Mouse (Mus musculus) intestine, embryonic 15.5 days (tissue): ENCODE results near the gene Gm4858. TPM values are rescaled to one million over a fixed set of nuclear protein-coding genes. Genes with fewer than 3 reads are reported as not detected.

Source experiments
- ATAC-seq: fragments of 200-750 bp; cut with Nextera tagmentation; 2 replicates; pipeline ENCODE4 v1.8.0; 2017; ENCODE audit warnings: moderate TSS enrichment, moderate library complexity
- H3K27ac ChIP-seq: fragments of 300-500 bp; sonication (generic); 2 replicates; pipeline ENCODE4 v1.5.1; 2015; ENCODE audit warnings: mild to moderate bottlenecking, inconsistent platforms
- H3K27me3 ChIP-seq: fragments of 300-500 bp; sonication (generic); replicated peaks from 2 replicates; pipeline ENCODE4 v1.6.1; 2015; ENCODE audit warnings: inconsistent platforms
- H3K36me3 ChIP-seq: fragments of 300-500 bp; sonication (generic); 2 replicates; pipeline ENCODE4 v1.6.1; 2015; ENCODE audit warnings: inconsistent platforms
- H3K4me1 ChIP-seq: fragments of 300-500 bp; sonication (generic); replicated peaks from 2 replicates; pipeline ENCODE4 v1.6.1; 2015; ENCODE audit warnings: inconsistent platforms
- H3K4me2 ChIP-seq: fragments of 300-500 bp; sonication (generic); replicated peaks from 2 replicates; pipeline ENCODE4 v1.6.1; 2015; ENCODE audit warnings: mild to moderate bottlenecking, inconsistent platforms
- H3K4me3 ChIP-seq: fragments of 300-500 bp; sonication (generic); replicated peaks from 2 replicates; pipeline ENCODE4 v1.5.1; 2015; ENCODE audit warnings: inconsistent platforms
- H3K9ac ChIP-seq: fragments of 300-500 bp; sonication (generic); 2 replicates; pipeline ENCODE4 v1.6.1; 2015; ENCODE audit warnings: inconsistent platforms
- H3K9me3 ChIP-seq: fragments of 300-500 bp; sonication (generic); 2 replicates; pipeline ENCODE4 v1.6.1; 2016; ENCODE audit warnings: inconsistent platforms
- WGBS: fragments of 180-500 bp; shearing (Covaris S2); methylation state at CpG from one replicate; pipeline ENCODE4 v1.1.7; 2015; 5-methylcytosine and 5-hydroxymethylcytosine counted together
- polyA plus RNA-seq: library from polyadenylated mRNA; unstranded; fragments of >200 nt; fragmentation: Nextera tagmentation; extraction: Ambion mirVana; gene quantifications from 2 replicates; pipeline ENCODE4 v1.2.1, GENCODE M21; 2015

Gm4858 gene
- polyA plus RNA-seq, 1 experiment from 2014 or later, result not detected

DNA sequence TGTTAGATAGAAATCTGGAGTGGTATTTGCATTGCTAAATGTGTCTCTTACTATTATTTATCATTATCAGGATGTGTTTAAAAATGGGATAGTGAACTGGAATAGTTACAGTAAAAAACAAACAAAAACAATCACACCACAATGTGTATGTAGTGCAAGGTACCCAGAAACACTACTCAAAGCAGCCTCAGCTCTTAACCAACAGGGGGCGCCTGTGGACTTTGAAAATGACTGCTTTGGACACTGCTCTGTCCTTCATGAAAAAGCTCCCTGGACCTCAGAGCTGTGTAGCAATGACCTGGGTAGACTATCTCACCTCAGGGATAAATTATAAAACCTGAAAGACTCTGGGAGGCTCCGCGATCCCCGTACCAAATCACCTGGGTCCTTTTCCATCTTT lies 50.5 kb downstream of the Gm4858 start:
- H3K4me2 ChIP-seq, result no peak overlapping the region
- WGBS, result 42% methylated on average over 4 of the region's 4 CpGs
- no peaks in the 10 kb centered on the region for H3K9me3 ChIP-seq
- no peak overlapping the region for H3K27ac ChIP-seq
- no peak for ATAC-seq
- no peak overlapping the region for H3K4me3 ChIP-seq
- no peak overlapping the region for H3K9ac ChIP-seq
- H3K36me3 ChIP-seq, result no peaks in the 10 kb centered on the region
- H3K27me3 ChIP-seq, result no peaks in the 10 kb centered on the region
- H3K4me1 ChIP-seq, result no peaks in the 10 kb centered on the region

Other genes starting within 250 kb of the Gm4858 start
- gene Kprp, start 241.6 kb upstream of the Gm4858 start, polyA plus RNA-seq, result not detected in 2 replicates
- not detected in 2 replicates for gene Lce1l, start 217.5 kb upstream of the Gm4858 start, polyA plus RNA-seq
- gene 2310050C09Rik, start 198.6 kb upstream of the Gm4858 start, polyA plus RNA-seq, result not detected in 2 replicates
- gene Lce3a, start 142.6 kb upstream of the Gm4858 start, polyA plus RNA-seq, result not detected in 2 replicates
- gene Lce3b, start 135.8 kb upstream of the Gm4858 start, polyA plus RNA-seq, result not detected in 2 replicates
- not detected in 2 replicates for gene Lce3c, start 124.3 kb upstream of the Gm4858 start, polyA plus RNA-seq
- not detected in 2 replicates for gene Lce3d, start 111.4 kb upstream of the Gm4858 start, polyA plus RNA-seq
- gene Lce3e, start 101.8 kb upstream of the Gm4858 start, polyA plus RNA-seq, result not detected in 2 replicates
- gene Lce3f, start 76.6 kb upstream of the Gm4858 start, polyA plus RNA-seq, result not detected in 2 replicates
- gene Crct1, start 53.1 kb upstream of the Gm4858 start, polyA plus RNA-seq, result not detected in 2 replicates
- not detected in 2 replicates for gene Lce1m, start 49.8 kb upstream of the Gm4858 start, polyA plus RNA-seq
- gene Crnn, start 76.0 kb downstream of the Gm4858 start, polyA plus RNA-seq, result not detected in 2 replicates
- gene Flg2, start 128.5 kb downstream of the Gm4858 start, polyA plus RNA-seq, result not detected in 2 replicates
- not detected in 2 replicates for gene Flg, start 204.7 kb downstream of the Gm4858 start, polyA plus RNA-seq